Mouse (Mus musculus) frontal cortex, postnatal 25 days (tissue): Measurements from ENCODE around the gene Was.
"Not testable (repeated sequence)": the region's sequence is repeated elsewhere in the genome, so short reads cannot be mapped to it uniquely, and the experiment has no call there.

Experiments used
- DNase-seq, 2 experiments: peaks; one replicate each; pipeline ENCODE4 v3.0.0; 2022; ENCODE audit warnings: low spot score in 2 of 2

Gene Was

DNA sequence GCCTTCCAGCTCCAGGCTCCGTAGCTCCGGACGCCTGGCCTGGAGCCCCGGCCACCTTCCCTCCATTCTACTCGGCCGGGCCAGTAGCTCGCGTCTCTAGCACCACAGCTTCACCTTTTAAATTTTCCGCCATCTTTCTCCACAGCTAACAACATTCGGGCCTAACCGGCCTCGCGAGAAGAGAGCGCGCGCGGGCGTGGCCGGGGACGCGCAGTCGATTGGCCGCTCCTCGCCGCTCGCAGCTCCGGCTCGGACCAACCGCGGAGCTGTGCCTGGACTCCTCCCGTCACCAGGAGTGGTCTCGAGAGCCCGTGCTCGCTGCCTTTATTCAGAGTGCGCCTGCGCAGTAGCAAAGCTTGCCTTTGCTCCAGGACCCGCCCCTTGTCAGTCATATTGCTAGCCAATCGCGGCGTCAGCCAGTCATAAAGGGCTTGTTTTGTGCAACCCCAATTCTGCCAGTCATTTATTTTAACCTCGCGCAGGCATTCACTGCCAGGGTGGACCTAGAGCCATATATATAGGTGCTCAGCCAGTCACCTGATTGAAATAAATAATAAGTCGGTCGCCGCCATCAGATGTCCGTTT, 15.8 kb downstream of the Was start, which contains the start of gene Suv39h1:
Gene Suv39h1 (minus strand): TSS at position 331 of the 585 bp plus-strand sequence.
- DNase-seq, result peak; percentile 72 to 83

GRCm38 (mm10) chrX:8073881-8074429, 16.3 kb downstream of the Was start:
- DNase-seq, result no peak

DNA sequence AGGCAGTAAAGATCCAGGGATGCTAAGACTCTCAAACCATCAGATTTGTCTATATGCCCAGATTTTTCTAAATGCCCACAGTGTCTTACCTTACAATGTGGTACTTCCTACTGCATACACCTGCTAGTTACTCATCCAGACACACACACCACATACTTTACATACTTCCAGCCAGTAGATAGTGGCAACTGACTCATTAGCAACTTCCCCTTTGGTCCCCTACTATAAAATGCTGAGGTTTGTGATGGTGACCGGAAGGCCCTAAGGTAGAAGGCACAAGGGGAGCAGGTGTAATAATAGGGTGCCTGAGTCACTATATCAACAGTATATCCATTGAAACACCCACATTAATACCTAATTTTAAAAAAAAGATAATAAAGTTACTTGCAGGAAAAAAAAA, 21.1 kb downstream of the Was start:
- DNase-seq, result no peak

DNA sequence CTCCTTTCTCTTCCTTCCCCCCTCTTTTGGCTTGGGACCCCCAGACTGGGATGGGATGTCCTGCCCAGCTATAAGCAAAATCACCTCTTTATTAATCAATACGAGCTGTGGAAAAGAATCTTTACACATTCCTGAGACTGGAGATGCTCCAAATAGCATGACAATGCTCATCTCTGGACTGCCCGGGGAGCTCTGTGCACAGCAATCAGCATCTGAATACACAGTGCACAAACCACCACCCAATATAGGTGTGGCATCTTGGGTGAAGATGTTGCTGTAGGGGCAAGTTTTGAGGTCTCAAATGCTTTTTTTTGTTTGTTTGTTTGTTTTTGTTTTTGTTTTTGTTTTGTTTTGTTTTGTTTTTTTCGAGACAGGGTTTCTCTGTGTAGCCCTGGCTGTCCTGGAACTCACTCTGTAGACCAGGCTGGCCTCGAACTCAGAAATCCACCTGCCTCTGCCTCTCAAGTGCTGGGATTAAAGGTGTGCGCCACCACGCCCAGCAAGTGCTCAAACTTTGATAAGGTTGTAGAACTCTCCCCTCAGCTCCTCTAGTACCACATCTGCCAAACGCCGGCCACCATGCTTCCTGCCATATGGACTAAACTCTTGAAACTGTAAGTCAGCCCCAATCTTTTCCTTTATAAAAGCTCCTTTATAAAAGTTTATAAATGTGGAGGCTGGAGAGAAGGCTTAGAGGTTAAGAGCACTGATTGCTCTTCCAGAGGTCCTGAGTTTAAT, 39.1 kb downstream of the Was start:
- DNase-seq, result not testable (repeated sequence)

DNA sequence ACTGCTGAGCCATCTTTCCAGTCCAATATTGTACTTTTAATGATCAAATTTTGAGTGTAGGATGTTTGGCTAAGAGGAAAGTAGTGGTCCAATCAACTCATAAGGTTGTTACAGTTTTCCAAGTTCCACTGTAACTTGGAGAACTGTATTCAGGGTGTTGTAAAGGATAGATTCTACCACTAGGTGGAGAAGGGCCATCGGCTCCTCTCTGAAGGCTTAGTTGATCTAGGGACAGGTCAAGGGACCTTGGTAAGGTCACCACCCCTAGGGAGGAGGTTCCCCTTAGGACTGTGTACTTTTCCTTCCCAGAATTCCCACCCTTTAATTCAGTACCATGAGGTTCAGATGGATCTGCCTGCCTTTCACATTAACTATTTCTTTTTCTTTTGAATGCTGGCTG, 57.3 kb downstream of the Was start:
- DNase-seq, result no peak
